Mouse (Mus musculus): ENCODE results near the gene Hist1h4h.

- TF ChIP-seq CTCF (IDR thresholded peaks at IDR 0.05) (no peak), POLR2A (IDR thresholded peaks at IDR 0.05; ENCODE audit: insufficient read depth, low read depth, low read length) (no peak)
These were observed 40.0 kb upstream of the Hist1h4h start for GRCm38 (mm10) chr13:23490863-23491262.
